ENCODE assay signal across 16 mouse cellular contexts in the genomic region with DNA sequence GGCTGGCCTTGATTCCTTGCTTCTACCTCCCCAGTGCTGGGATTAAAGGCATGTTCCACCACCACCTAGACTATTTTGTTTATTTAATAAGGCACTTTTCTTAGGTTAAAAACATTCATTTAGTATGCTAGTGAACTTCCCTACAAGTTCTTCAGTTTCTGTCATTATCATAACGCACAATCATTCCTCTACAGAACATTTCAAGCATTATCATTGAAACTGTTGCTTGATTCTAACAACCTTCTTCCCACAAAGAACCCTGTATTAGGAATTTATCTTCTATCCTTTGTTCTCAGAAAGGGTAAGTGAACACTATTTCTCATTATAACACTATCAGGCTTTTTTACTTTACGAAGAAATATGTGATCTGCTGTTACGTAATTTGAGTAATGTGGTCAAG.
"Had no signal": no experiment of that assay in that cellular context is flagged by ENCODE, and none has a peak within 500 bp of the region (broad histone marks: within the 10 kb centered on the region; RNA-seq: fewer than 3 reads in every experiment).

No protein-coding gene starts in this region.

- H3K9me3 ChIP-seq: neural tube, embryonic 13.5 days; neural tube, embryonic 15.5 days; stomach, embryonic 15.5 days had no signal

- H3K4me2 ChIP-seq: neural tube, embryonic 13.5 days; neural tube, embryonic 15.5 days; stomach, embryonic 15.5 days had no signal

- H3K9ac ChIP-seq: neural tube, embryonic 13.5 days; neural tube, embryonic 15.5 days; stomach, embryonic 15.5 days had no signal

- DNase-seq: retina, postnatal 1 day; right cerebral cortex, adult 18-20 months; right cerebral cortex, postnatal 14 days; right cerebral cortex, postnatal 25 days; right cerebral cortex, postnatal 4 days; spleen, adult 18-20 months; thymus, adult 18-20 months; thymus, adult 2 months; thymus, postnatal 14 days; thymus, postnatal 25 days; thymus, postnatal 36 days; thymus, postnatal 4 days had no signal

- H3K4me3 ChIP-seq: neural tube, embryonic 13.5 days; neural tube, embryonic 15.5 days; stomach, embryonic 15.5 days had no signal

- H3K27ac ChIP-seq: neural tube, embryonic 13.5 days; neural tube, embryonic 15.5 days; stomach, embryonic 15.5 days; stomach, postnatal 0 days had no signal

- H3K27me3 ChIP-seq: neural tube, embryonic 13.5 days; neural tube, embryonic 15.5 days; stomach, embryonic 15.5 days had no signal

- H3K4me1 ChIP-seq: neural tube, embryonic 13.5 days; neural tube, embryonic 15.5 days; stomach, embryonic 15.5 days had no signal
